ENCODE assay signal across 8 mouse cellular contexts in the genomic region with DNA sequence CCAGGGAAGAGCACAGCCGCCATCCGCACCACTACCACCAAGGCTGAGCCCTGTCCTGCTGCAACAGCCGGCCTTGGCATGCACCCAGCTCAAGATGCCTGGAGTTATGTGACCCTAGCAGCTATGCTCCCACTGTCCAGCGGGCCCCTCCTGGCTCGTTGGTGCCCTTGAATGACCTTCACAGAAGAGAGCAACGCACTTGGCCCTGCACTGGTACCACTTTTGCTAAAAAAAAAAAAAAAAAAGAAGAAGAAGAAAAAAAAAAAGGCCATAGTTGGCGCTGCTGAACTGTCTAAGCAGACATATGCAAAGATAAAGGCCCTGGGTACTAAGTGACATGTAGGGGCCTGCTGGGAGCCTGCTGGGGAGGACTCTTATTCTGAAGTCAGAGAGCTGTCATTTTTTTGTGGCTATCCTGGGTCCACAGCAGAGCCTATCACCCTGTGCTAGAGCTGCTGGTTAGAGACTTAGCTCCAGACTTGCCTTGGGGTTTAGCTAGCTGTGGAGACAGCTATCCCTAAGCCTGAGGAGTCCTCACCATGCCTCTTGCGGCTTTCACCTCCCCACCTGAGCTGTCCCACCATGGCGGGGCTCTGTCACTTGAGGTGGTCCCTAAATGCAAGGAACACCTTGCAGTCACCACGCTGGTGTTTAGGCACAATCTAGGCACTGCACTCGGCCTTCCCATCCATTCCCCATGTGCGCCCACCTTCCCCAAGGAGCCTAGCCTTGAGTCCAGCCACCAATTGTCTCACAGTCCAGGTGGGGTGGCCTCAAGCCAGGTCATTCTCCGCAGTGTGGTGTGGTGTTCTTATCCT. TPM values are rescaled to one million over a fixed set of nuclear protein-coding genes. Genes with fewer than 3 reads are reported as not detected.
DNase-seq lines count a peak whose midpoint lies in the region; ATAC-seq lines count a peak whose summit lies in the region.

No protein-coding gene starts in this region.

- H3K27ac ChIP-seq in limb, embryonic 15.5 days: 0 out of 2 replicates have a peak overlapping the region, but pooled peaks have one; percentile 22

- H3K27me3 ChIP-seq in limb, embryonic 15.5 days: no peaks in the 10 kb centered on the region

- H3K4me2 ChIP-seq in limb, embryonic 15.5 days: no peak overlapping the region

- peaks cover 38% of the 10 kb centered on the region for H3K36me3 ChIP-seq in limb, embryonic 15.5 days

- no peaks in the 10 kb centered on the region for H3K9me3 ChIP-seq in limb, embryonic 15.5 days

- WGBS in limb, embryonic 15.5 days: 67% methylated on average over 13 of the region's 13 CpGs

- peaks cover 11% of the 10 kb centered on the region; the same call in 1 of the 2 replicates for H3K4me1 ChIP-seq in limb, embryonic 15.5 days

- H3K4me3 ChIP-seq in limb, embryonic 15.5 days: no peak overlapping the region

- no peak for ATAC-seq in cerebellum, adult (ENCODE audit: insufficient number of reproducible peaks, low FRiP score, low TSS enrichment)
- no peak for ATAC-seq in limb, embryonic 15.5 days (ENCODE audit: insufficient number of reproducible peaks, low FRiP score, low TSS enrichment, low read depth)

- H3K9ac ChIP-seq in limb, embryonic 15.5 days: no peak overlapping the region

- intact Hi-C loops in heart, postnatal 10 days (cut with DNase I): loop anchor here (5.0 kb wide), 1 partner anchor 42 kb away; no protein-coding TSS in a partner anchor

- peak; percentile 59 to 70 for DNase-seq in cerebellum, postnatal 10 days
- peak; percentile 25 for DNase-seq in thymus, postnatal 14 days
- DNase-seq in thymus, adult 18-20 months: no peak
- peak; percentile 63 to 73 for DNase-seq in heart, postnatal 10 days
- DNase-seq in spleen, postnatal 36 days (ENCODE audit: low spot score in 2 of 2): peak; percentile 37 to 38
- DNase-seq in right cerebral cortex, postnatal 36 days (ENCODE audit: low spot score in 2 of 2): no peak

RNA-seq across cellular contexts. Expression of gene Pmvk, which starts 5.4 kb away (rescaled TPM):
- total RNA-seq in heart, postnatal 10 days (2021): 10 to 100 TPM in 1 of 2 experiments, 1 to 10 TPM in 1; 8.9 to 12.1 TPM
- polyA plus RNA-seq in limb, embryonic 15.5 days (2015; fragmentation: Nextera tagmentation; extraction: Ambion mirVana): 55.2 and 61.1 TPM in 2 replicates

RNA-seq across cellular contexts. Expression of gene Pbxip1, which starts 12.4 kb away (rescaled TPM):
- 10 to 100 TPM; 66.5 to 66.8 TPM for total RNA-seq in heart, postnatal 10 days (2021)
- 33.9 and 51.5 TPM in 2 replicates for polyA plus RNA-seq in limb, embryonic 15.5 days (2015; fragmentation: Nextera tagmentation; extraction: Ambion mirVana)

RNA-seq across cellular contexts. Expression of gene Pygo2, which starts 18.9 kb away (rescaled TPM):
- 10 to 100 TPM; 16.8 to 22.3 TPM for total RNA-seq in heart, postnatal 10 days (2021)
- polyA plus RNA-seq in limb, embryonic 15.5 days (2015; fragmentation: Nextera tagmentation; extraction: Ambion mirVana): 37.1 and 43.7 TPM in 2 replicates

RNA-seq across cellular contexts. Expression of gene Shc1, which starts 30.7 kb away (rescaled TPM):
- total RNA-seq in heart, postnatal 10 days (2021): 10 to 100 TPM; 59.1 to 62.1 TPM
- 108 and 112 TPM in 2 replicates for polyA plus RNA-seq in limb, embryonic 15.5 days (2015; fragmentation: Nextera tagmentation; extraction: Ambion mirVana)

RNA-seq across cellular contexts. Expression of gene Cks1b, which starts 30.7 kb away (rescaled TPM):
- 10 to 100 TPM; 26.6 to 26.9 TPM for total RNA-seq in heart, postnatal 10 days (2021)
- 340 and 365 TPM in 2 replicates for polyA plus RNA-seq in limb, embryonic 15.5 days (2015; fragmentation: Nextera tagmentation; extraction: Ambion mirVana)

Comparison
In these comparisons a context has a peak if more than half of its experiments do, and no peak if none do; other contexts are left out.
1. DNase-seq: peak in cerebellum, postnatal 10 days (2 of 2), thymus, postnatal 14 days (single experiment), heart, postnatal 10 days (2 of 2) and spleen, postnatal 36 days (2 of 2); none in thymus, adult 18-20 months (0 of 2) and right cerebral cortex, postnatal 36 days (0 of 2).